Mouse (Mus musculus) thymus, postnatal 25 days (tissue): ENCODE measurements around the gene Atp9a.

Experiments
- DNase-seq: peaks from one replicate; pipeline ENCODE4 v3.0.0; 2022

Atp9a gene

GRCm38 (mm10) chr2:168593004-168593403 lies 149.2 kb downstream of the Atp9a start:
- no peak for DNase-seq

- no peak for DNase-seq
These were observed 151.1 kb downstream of the Atp9a start for GRCm38 (mm10) chr2:168591076-168591475.

- DNase-seq, result peak; percentile 53
These were observed 151.7 kb downstream of the Atp9a start for GRCm38 (mm10) chr2:168590556-168590955.

GRCm38 (mm10) chr2:168590168-168590551 lies 152.0 kb downstream of the Atp9a start:
- peak; percentile 83 for DNase-seq

GRCm38 (mm10) chr2:168589368-168590167 lies 152.6 kb downstream of the Atp9a start:
- peak; percentile 71 for DNase-seq

- peak; percentile 44 for DNase-seq
These were observed 153.4 kb downstream of the Atp9a start for GRCm38 (mm10) chr2:168588591-168589367.

GRCm38 (mm10) chr2:168587159-168587558 lies 155.1 kb downstream of the Atp9a start:
- DNase-seq, result no peak

GRCm38 (mm10) chr2:168586512-168586911 lies 155.7 kb downstream of the Atp9a start:
- DNase-seq, result no peak

GRCm38 (mm10) chr2:168584857-168585256 lies 157.4 kb downstream of the Atp9a start:
- DNase-seq, result no peak
